Mouse (Mus musculus): ENCODE results near the gene Sptan1. TPM values are rescaled to one million over a fixed set of nuclear protein-coding genes. Genes with fewer than 3 reads are reported as not detected.

Gene Sptan1
- total and polyA plus RNA-seq, 3 experiments = 26.2 to 29.5 TPM; not detected in 1

DNA sequence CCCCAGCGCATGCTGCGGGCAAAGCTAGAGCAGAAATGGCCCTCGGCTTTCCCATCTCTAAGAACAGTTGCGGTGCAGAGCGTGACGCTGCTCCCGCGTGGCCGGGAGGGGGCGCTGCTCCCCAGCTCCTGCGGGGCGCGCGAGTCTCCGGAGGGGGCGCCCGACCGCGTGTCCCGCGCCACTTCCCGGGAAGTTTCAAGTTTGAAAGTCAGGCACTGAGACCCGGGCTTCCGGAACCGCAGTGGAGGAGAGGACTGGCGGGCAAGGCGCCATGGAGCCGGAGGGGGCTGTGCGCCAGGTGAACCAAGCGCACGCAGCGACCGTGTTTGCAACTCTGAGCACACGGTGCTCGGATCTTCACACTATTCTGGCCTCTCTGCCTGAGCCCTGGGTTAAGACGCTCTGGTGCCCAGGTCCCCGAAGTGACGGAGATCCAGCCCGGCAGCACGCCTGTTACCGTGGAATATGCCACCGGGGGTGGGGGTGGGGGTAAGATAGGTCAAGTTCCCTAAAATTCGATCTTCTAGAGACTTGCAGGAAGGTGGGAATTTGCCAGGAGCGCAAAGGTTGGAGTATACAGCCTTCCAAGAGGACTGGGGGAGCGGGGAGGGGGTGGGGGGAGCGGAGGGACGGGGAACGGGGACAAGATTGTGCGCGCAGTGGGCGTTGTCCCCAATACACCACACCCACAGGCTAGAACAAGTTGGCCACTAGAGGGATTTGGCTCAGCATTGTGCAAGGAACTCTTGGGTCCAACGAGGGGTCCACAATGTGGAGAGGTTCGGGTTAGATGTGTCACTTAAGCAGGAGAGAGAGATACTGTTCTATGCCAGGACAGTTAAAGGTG, 112.4 kb downstream of the Sptan1 start, which contains the start of gene Pkn3 (continued):
- TF ChIP-seq UBTF (IDR thresholded peaks at IDR 0.05; ENCODE audit: borderline replicate concordance, insufficient read depth, low read depth, low read length) = no peak
- 0 out of 2 replicates have a peak, but pooled peaks have one; percentile 38 for TF ChIP-seq USF1 (IDR thresholded peaks at IDR 0.05; ENCODE audit: low read depth, low read length)
- TF ChIP-seq CHD1 (IDR thresholded peaks at IDR 0.05; ENCODE audit: low read depth, low read length) = no peak
- peak; percentile 43; the same call in 1 of the 2 replicates for TF ChIP-seq TCF12 (IDR thresholded peaks at IDR 0.05; ENCODE audit: low read depth, low read length)

GRCm38 (mm10) chr2:30078349-30078712, 113.0 kb downstream of the Sptan1 start:
- Histone ChIP-seq H3K9ac (ENCODE audit: control insufficient read depth, low read depth, low read length, poor library complexity, severe bottlenecking) (peak overlapping the region; percentile 9; the same call in 1 of the 2 replicates), H3K36me3 (ENCODE audit: control insufficient read depth in 1 of 2, insufficient read depth in 2 of 2, low read length in 2 of 2) (peaks cover 0 to 2% of the 10 kb centered on the region in 2 experiments; a peak in 1 of 4 replicates), H3K27me3 (ENCODE audit: control insufficient read depth in 1 of 2, insufficient read depth in 2 of 2, low read length in 2 of 2) (no peaks in the 10 kb centered on the region), H3K4me1 (ENCODE audit: control insufficient read depth in 1 of 2, insufficient read depth in 2 of 2, low read length in 2 of 2) (peaks cover 0 to 5% of the 10 kb centered on the region in 2 experiments; a peak in 2 of 4 replicates), H3K27ac (ENCODE audit: control insufficient read depth, low read depth, low read length) (no peak overlapping the region), H3K9me3 (replicated peaks; ENCODE audit: insufficient read depth, low read length) (no peaks in the 10 kb centered on the region), H3K4me3 (ENCODE audit: control insufficient read depth in 1 of 2, insufficient read depth in 1 of 2, low read depth in 2 of 2, low read length in 2 of 2) (0 out of 4 replicates have a peak overlapping the region, but pooled peaks of 1 of the 2 experiments have one; percentile 22), H3K79me2 (ENCODE audit: control insufficient read depth, insufficient read depth, low read length, poor library complexity) (no peaks in the 10 kb centered on the region)
- DNase-seq (ENCODE audit: low read depth, low spot score) = no peak
- TF ChIP-seq TCF12 (IDR thresholded peaks at IDR 0.05; ENCODE audit: low read depth, low read length) (no peak), SMC3 (IDR thresholded peaks at IDR 0.05; ENCODE audit: low read depth, low read length) (no peak), USF1 (IDR thresholded peaks at IDR 0.05; ENCODE audit: low read depth, low read length) (no peak), ZMIZ1 (IDR thresholded peaks at IDR 0.05; ENCODE audit: low read depth, low read length) (no peak), MEF2A (IDR thresholded peaks at IDR 0.05; ENCODE audit: extremely low read depth, insufficient replicate concordance, low read depth, low read length, poor library complexity, severe bottlenecking) (no peak), RAD21 (IDR thresholded peaks at IDR 0.05; ENCODE audit: low read depth, low read length) (no peak), MYC (IDR thresholded peaks at IDR 0.05; ENCODE audit: low read depth, low read length) (no peak), NRF1 (IDR thresholded peaks at IDR 0.05; ENCODE audit: insufficient read depth, low read depth, low read length, poor library complexity, severe bottlenecking) (no peak), USF2 (IDR thresholded peaks at IDR 0.05; ENCODE audit: borderline replicate concordance in 1 of 2, insufficient read depth in 1 of 2, low read depth in 1 of 2, low read length in 2 of 2) (no peak), E2F4 (IDR thresholded peaks at IDR 0.05; ENCODE audit: borderline replicate concordance, low read depth, low read length) (no peak), NELFE (IDR thresholded peaks at IDR 0.05; ENCODE audit: low read depth, low read length) (no peak), MYB (IDR thresholded peaks at IDR 0.05; ENCODE audit: low read depth, low read length) (no peak), CHD1 (IDR thresholded peaks at IDR 0.05; ENCODE audit: low read depth, low read length) (no peak), ZC3H11A (IDR thresholded peaks at IDR 0.05; ENCODE audit: low read depth, low read length) (no peak)
